Mouse (Mus musculus) embryonic fibroblast, embryonic 13.5 days (primary cell): ENCODE results near the gene Polr2m.

Experiments
- CTCF ChIP-seq: IDR thresholded peaks from 2 replicates; pipeline ENCODE4 v1.5.1; 2011; ENCODE audit warnings: mild to moderate bottlenecking, control low read depth, low read length, moderate library complexity, borderline replicate concordance; ENCODE audit not compliant: insufficient read depth
- POLR2A ChIP-seq: IDR thresholded peaks from 2 replicates; pipeline ENCODE4 v1.6.1; 2011; ENCODE audit warnings: low read depth, mild to moderate bottlenecking, control low read depth, low read length, moderate library complexity

DNA sequence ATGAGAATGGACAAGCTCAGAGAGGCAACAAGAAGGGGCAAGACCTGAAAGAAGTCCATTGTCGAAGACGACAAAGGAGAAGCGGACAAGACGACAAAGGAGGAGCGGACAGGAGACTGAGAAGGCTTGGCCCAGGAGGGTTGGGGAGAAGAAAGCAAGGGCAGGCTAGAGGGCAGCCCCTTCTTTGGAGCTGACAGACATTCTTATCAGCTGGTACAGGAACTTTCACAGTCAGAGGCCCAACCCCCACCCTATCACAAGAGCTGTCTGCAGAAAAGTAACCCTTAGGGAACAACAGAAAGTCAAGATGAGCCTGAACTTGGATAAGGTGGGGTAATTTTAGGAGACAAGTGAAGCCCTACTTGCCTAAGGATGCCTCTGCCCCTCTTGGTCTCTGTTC is 32.4 kb downstream of the Polr2m start:
- TF ChIP-seq CTCF (no peak), POLR2A (no peak)
